Mouse (Mus musculus) left cerebral cortex, adult 2 months (tissue): ENCODE data around the gene Plekhn1. TPM values are rescaled to one million over a fixed set of nuclear protein-coding genes. Genes with fewer than 3 reads are reported as not detected.
A peak's percentile ranks its signal among the peaks of the same experiment; 100 is the strongest.

Experiments
- DNase-seq, 2 experiments: peaks; one replicate each; pipeline ENCODE4 v3.0.0; 2021 to 2022; ENCODE audit warnings: low spot score in 2 of 2, mixed read lengths in 1 of 2; ENCODE audit errors: extremely low spot score in 1 of 2
- H3K27ac ChIP-seq: fragments of 200-600 bp; 2 replicates; pipeline ENCODE4 v1.8.1; 2022
- H3K4me3 ChIP-seq: fragments of 200-600 bp; 2 replicates; pipeline ENCODE4 v1.8.1; 2022
- CTCF ChIP-seq: fragments of 200-600 bp; IDR thresholded peaks from 2 replicates; pipeline ENCODE4 v1.8.1; 2022; ENCODE audit warnings: antibody characterized with exemption, mild to moderate bottlenecking, moderate library complexity
- intact Hi-C: fragments of 180-260 bp; cut with DNase I; formaldehyde crosslinking; loops from one replicate; pipeline ENCODE4 v1.15.1; 2025
- microRNA-seq, 2 experiments: library from miRNA; unstranded; fragments of <30 nt; microRNA quantifications; one replicate each; pipeline ENCODE4 v1.2.0; 2021
- total RNA-seq, 2 experiments: library from RNA; stranded (reverse); gene quantifications; 2 replicates each; pipeline ENCODE4 v1.2.3; 2021

Gene Plekhn1
- total RNA-seq, 2 experiments from 2014 or later, result 39.6 to 39.8 TPM

DNA sequence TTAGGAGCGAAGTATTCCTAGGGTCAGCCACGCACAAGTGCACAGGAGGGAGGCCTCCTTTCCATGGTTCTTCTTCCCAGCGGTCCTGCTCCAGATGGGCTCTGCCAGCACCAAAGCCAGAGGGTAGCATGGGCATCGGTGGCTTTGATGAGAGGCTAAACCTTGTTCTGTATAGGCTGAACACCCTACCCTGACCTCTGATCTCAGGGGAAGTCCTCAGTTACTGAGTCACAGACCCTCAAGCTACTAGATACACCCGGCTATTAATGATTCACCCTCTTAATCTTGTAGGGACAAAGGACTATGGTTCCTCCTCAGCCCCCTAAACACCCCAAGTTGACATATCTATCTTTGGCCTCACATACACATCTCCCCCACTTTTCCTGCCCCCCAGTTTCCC, 40.8 kb downstream of the Plekhn1 start:
- no peak overlapping the region for H3K4me3 ChIP-seq
- intact Hi-C loops, result no loop called here
- no peak for TF ChIP-seq CTCF
- no peak overlapping the region for H3K27ac ChIP-seq
- no peak for DNase-seq

DNA sequence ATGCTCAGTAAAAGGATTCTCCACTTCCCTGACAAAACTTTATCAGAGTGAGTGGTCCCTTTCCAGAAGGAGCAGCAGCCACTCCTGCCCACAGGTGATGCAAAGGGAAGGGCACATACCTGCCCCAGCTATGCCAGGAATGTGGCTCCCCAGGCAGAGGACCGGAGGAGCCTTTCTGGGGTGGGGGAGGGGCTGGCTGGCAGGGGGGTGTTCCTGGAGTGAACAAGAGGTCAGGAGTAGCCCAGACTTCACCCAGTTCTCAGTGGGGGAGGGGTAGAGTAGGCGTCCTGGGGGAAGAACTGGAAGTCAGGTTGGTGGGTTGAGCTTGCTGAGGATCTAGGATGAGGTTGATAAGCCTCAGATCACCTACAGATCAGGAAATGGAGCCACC, 41.5 kb downstream of the Plekhn1 start:
- Histone ChIP-seq H3K4me3 (no peak overlapping the region), H3K27ac (no peak overlapping the region)
- no peak for TF ChIP-seq CTCF
- DNase-seq, result no peak
- intact Hi-C loops, result no loop called here

DNA sequence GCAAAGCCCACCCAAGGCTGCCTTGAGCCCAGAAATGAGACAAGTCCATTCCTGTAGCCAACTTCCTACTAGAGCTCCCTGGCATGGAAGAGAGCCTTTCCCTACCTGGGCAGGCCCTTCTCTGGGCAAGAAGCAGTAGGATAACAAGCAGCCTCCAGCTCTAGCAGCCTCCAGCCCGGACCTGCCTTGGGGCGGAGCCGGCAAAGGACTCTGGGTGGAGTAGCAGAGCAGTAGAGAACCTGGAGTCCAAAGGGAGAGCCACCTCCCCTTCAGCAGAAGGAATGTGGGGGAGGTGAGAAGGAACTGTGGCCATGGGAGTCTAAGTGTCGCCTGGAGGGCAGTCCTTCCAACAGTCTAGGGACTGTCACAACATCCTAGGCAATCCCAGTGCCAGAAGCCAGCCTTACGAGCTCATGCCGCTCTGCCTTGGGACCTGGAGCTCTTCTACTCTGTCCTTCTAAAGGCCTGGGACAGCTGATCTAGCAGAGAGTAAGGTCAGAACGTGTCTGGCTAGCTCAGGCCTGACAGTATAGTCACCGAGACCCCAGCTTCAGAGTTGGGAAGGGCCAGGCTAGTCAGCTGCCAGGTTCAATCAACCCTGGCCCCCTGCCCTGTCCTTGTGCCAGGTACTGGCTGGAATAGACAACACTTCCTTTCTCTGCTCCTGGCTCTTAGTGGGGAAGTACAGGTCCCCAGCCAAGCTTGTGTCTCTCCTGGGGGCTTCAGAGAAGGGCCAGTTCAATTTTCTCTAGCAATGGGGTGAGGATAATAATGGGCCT, 42.0 kb downstream of the Plekhn1 start:
- no peak for TF ChIP-seq CTCF
- Histone ChIP-seq H3K27ac (no peak overlapping the region), H3K4me3 (no peak overlapping the region)
- DNase-seq, result no peak
- intact Hi-C loops, result no loop called here

DNA sequence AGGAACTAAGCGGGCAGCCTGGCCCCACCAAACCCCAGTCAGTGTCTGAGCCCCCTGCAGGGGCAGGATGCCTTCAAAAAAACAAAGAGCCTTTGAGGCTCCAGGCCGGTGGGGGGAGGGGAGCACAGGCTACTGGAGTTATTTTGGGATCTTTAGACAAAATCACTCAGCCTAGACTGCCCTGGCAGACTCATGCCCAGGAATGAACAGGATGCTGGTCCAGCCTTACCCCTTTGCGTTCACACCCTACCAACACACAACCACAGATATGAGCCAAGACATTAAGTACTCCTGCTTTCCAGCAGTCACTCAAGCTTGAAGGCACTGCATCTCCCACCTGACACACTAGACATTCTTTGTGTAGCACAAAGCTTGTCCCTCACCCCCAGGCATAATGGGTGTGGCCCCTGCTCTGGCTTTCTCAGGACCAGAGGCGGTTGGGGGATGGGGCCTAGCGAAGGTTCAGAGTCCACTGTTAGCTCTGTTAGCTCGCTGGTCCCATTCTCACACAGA, 45.8 kb downstream of the Plekhn1 start:
- H3K4me3 ChIP-seq, result no peak overlapping the region
- no peak; the same call in 1 of the 2 replicates for TF ChIP-seq CTCF
- intact Hi-C loops, result loop anchor here (5.0 kb wide), 1 partner anchor 43 kb away; the partner anchor contains the start of gene Plekhn1
- DNase-seq, result no peak
- H3K27ac ChIP-seq, result peak overlapping the region; percentile 61

DNA sequence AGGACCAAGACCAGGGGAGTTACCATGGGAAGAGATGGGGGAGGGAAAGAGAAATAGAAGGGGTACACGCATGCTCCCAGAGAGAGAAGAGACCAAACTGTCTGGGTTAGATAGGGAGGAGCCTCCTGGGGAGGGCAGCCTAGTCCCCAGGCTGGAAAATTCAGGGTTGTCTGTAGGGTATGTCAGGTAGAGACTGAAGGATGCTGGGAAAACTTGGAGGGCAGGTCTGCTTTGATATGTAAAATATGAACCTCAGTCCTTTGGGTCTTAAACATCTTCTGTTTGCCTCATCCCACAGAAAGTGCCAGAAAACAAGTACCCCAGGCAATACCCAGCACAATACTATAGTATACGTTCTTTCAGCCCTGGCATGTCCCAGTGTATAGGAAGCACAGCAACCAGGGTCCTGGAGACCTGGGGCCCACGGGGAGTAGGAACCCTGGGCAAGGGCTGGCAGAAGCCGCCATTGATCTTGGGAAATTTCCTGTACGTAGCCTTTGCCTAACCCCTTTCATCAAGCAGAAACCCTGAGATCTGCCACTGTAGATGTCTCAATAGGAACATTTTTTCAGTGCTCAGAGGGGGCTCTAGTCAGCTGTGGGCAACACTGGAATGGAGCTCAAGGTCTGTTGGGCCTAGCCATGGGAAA, 46.4 kb downstream of the Plekhn1 start:
- DNase-seq, result no peak
- Histone ChIP-seq H3K4me3 (no peak overlapping the region), H3K27ac (peak overlapping the region; percentile 61)
- TF ChIP-seq CTCF, result no peak
- intact Hi-C loops, result loop anchor here (5.0 kb wide), 1 partner anchor 44 kb away; the partner anchor contains the start of gene Plekhn1

DNA sequence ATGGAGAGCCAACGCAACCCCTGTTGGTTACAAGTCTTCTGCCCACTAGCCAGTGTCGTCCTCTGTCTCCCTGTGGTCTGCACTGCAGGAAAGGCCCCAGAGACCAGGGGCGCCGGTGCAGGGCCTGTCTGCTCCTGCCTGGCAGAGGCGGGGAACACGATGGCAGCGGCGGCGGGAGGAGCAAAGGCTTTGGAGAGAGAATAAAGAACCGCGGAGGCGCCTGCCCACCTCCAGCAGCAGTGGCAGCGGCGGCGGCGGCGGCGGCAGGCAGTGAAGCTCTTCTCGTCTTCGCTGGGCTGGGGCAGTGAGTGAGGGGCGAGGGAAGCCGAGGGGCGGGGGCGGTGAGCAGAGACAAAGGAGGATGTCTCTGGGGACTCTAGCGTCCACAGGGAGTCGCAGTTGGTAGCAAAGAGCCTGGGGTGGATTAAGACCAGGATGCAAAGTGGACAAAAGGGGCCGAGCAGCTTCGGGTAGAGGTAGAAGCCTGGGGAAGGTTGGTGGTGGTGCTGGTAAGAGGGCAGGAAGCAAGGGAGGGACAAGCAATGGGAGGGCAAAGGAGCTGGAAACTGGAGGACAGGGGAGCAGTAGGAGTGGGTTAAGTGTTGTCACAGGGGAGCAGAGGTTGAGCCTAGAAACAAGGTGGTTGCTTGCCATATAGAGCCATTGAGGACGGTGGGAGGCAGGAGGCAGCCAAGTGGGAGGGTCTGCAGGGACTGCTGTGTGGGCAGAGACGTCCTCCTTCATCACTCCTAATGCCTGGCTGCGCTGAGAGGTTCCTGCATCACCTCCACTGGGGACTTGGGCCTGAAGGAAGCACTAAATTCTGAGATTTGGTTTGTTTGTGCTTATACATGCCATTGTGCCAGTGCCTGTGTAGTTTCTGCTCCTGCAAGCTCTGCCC, 48.5 kb downstream of the Plekhn1 start:
- intact Hi-C loops, result loop anchor here (5.0 kb wide), 1 partner anchor 46 kb away; the partner anchor contains the start of gene Plekhn1
- peak overlapping the region; percentile 92 for H3K27ac ChIP-seq
- DNase-seq, result peak; percentile 66 to 76
- TF ChIP-seq CTCF, result no peak; the same call in 1 of the 2 replicates
- H3K4me3 ChIP-seq, result peak overlapping the region; percentile 66

DNA sequence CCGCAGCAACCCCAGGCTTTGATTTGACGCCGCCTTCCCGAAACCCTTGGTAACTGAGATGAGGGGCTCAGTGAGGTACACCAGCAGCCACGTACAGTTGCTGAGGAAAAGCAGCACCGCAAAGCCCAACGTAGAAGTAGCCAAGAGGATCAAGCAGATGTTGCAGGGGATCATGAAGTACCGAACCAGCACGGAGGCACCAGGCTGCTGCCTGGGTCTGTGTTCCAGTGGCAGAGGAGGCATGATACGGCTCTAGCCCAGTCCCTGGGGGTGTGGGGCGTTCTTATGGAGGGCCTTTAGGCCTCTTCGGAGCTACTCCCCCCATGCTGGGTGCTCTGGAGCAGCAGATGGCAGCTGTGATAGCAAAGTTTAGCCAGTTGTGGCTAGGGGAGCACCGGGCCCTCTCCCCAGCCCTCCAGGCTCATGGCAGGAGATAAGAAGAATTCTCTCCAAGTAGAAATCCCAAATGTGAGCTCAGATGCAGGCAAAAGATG, 49.2 kb downstream of the Plekhn1 start:
- intact Hi-C loops, result loop anchor here (5.0 kb wide), 1 partner anchor 47 kb away; the partner anchor contains the start of gene Plekhn1
- Histone ChIP-seq H3K4me3 (peak overlapping the region; percentile 66), H3K27ac (peak overlapping the region; percentile 92)
- peak in 1 of 2 experiments; percentile 34 for DNase-seq
- no peak for TF ChIP-seq CTCF

DNA sequence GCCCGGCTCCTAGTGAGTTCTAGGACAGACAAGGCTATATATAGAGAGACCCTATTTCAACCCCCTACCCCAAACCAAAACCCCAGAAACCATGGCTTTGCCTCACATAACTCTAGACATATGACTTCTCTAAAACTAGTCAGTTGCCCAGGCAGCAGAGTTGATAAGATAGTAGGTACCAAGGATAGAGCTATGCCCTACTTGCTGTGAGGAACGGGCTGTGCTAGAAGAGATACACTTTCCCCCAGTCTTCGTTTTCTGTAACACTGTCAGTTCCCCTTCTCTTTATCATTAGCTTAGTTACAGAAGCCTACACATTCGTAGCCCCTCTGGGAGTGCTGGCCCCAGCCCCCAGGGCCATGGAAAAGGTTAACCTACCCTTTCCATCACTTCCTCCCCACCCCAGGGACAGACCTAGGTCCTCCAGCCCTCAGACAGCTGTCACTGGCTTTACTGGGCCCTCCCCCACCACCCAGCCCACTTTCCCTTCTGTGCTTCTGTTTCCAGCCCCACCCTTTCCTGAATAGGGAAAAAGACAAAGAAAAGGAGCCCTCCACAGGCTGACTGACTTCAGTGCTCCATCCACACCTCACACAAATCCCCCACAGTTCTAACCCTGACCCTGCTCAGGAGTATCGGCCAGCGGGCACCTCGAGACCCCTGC, 50.2 kb downstream of the Plekhn1 start:
- H3K27ac ChIP-seq, result peak overlapping the region; percentile 92
- no peak for TF ChIP-seq CTCF
- H3K4me3 ChIP-seq, result peak overlapping the region; percentile 66
- intact Hi-C loops, result no loop called here
- DNase-seq, result no peak

DNA sequence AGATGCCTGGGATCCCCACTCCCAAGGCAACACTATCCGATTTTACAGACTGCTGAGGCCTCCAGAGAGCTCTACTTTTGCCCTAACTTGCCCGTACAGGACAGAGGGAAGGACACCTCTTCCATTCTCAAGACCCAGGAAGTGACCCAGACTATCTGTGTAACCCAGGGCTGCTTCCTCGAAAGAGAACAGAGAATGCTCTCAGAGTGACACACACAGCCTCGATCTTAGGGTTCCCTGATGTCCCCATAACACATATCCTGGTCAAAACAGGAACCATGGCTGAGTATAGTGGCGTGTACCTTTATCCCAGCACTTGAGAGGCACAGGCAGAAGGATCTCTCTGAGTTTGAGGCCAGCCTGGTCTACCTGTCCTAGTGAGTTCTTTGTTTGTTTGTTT, 50.9 kb downstream of the Plekhn1 start:
- Histone ChIP-seq H3K4me3 (peak overlapping the region; percentile 66), H3K27ac (no peak overlapping the region)
- intact Hi-C loops, result no loop called here
- no peak for DNase-seq
- TF ChIP-seq CTCF, result no peak

DNA sequence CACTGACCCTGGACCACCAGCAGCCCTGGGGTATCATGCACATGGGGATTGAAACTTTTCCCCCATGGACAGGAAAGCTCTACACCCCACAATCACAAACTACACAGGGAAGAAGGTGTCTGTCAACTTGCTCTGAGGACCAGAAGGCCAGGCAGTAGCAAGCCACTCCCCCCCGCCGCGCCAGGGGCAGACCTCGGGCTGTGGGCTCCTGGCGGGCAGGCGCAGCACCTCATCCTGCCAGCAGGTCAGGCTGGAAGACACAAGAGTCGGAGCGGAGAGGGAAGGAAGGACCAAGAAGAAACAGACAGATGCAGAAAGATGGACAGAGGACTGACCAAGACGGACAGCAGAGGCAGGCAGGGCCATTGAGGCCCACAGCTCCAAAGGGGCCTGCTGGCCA, 57.0 kb downstream of the Plekhn1 start:
- DNase-seq, result no peak
- no peak for TF ChIP-seq CTCF
- intact Hi-C loops, result no loop called here

DNA sequence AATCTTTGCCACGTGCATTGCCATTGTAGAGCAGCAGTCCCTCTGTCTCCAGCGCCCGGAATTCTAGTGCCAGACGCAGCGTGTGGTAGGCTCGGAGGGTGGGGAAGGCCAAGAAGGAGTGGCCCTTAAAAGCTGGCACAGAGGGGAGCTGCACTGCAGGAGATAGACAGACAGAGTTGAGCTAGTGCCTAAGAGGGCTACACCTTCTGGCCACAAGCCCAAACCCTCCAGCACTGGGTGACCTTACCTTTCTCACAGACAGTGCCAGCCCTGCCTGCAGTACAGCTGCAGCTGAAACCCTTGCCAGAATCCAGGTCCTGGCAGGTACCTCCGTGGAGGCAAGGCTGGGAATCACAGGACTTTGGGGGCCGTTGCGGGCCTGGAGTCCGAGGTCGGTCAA, 62.8 kb downstream of the Plekhn1 start:
- TF ChIP-seq CTCF, result no peak
- no peak for DNase-seq
- intact Hi-C loops, result no loop called here
- H3K4me3 ChIP-seq, result no peak overlapping the region
- no peak overlapping the region for H3K27ac ChIP-seq

More for the DNA sequence above, 57.0 kb downstream of the Plekhn1 start:
- Histone ChIP-seq H3K27ac (no peak overlapping the region), H3K4me3 (no peak overlapping the region)

Small RNA genes within 50 kb of the gene (microRNA-seq; reads per million reads assigned to microRNA genes)
- 3.4 to 4.5 reads per million in 2 experiments for gene Mir7658

Other genes with a start within 250 kb of the Plekhn1 start
- gene B3galt6, start 242.2 kb downstream of the Plekhn1 start, total RNA-seq, result 10 to 100 TPM in 1 of 2 experiments, 1 to 10 TPM in 1; 9.1 to 10.8 TPM
- gene Sdf4, start 242.0 kb downstream of the Plekhn1 start, total RNA-seq, result 100 to 1,000 TPM; 187 to 193 TPM
- gene Tnfrsf4, start 221.0 kb downstream of the Plekhn1 start, total RNA-seq, result 1 to 10 TPM; 1.7 to 2.4 TPM
- not detected for gene Tnfrsf18, start 208.7 kb downstream of the Plekhn1 start, total RNA-seq
- under 1 TPM in 1 of 2 experiments, not detected in 1; 0.79 TPM for gene Ttll10, start 175.4 kb downstream of the Plekhn1 start, total RNA-seq
- 10 to 100 TPM; 30.7 to 34.7 TPM for gene 9430015G10Rik, start 124.9 kb downstream of the Plekhn1 start, total RNA-seq
- 1 to 10 TPM in 1 of 2 experiments, under 1 TPM in 1; 0.95 to 1.3 TPM for gene Rnf223, start 104.3 kb downstream of the Plekhn1 start, total RNA-seq
- 100 to 1,000 TPM; 142 to 147 TPM for gene Agrn, start 37.4 kb downstream of the Plekhn1 start, total RNA-seq
- 1 to 10 TPM; 1.1 to 1.5 TPM for gene Isg15, start 34.0 kb downstream of the Plekhn1 start, total RNA-seq
- 1 to 10 TPM; 6.4 to 6.6 TPM for gene AW011738, start 31.6 kb downstream of the Plekhn1 start, total RNA-seq
- gene Perm1, start 19.0 kb downstream of the Plekhn1 start, total RNA-seq, result under 1 TPM; 0.25 to 0.30 TPM
- gene Noc2l, start 1.2 kb upstream of the Plekhn1 start, total RNA-seq, result 10 to 100 TPM; 73.5 to 76.6 TPM
- gene Samd11, start 20.8 kb upstream of the Plekhn1 start, total RNA-seq, result 1 to 10 TPM; 5.3 to 6.3 TPM
- gene Vmn2r-ps159, start 96.2 kb upstream of the Plekhn1 start, total RNA-seq, result not detected